Mouse (Mus musculus) olfactory bulb, adult 2 months (tissue): ENCODE results near the gene Trpm2. TPM values are rescaled to one million over a fixed set of nuclear protein-coding genes. Genes with fewer than 3 reads are reported as not detected.

Experiments
- H3K27ac ChIP-seq: fragments of 200-500 bp; 2 replicates; pipeline ENCODE4 v1.5.1; 2012; ENCODE audit warnings: low read depth, low read length; ENCODE audit not compliant: insufficient read depth
- H3K4me1 ChIP-seq: fragments of 200-500 bp; 2 replicates; pipeline ENCODE4 v1.6.1; 2012; ENCODE audit warnings: low read length; ENCODE audit not compliant: control insufficient read depth, insufficient read depth
- H3K4me3 ChIP-seq: fragments of 200-500 bp; 2 replicates; pipeline ENCODE4 v1.5.1; 2012; ENCODE audit warnings: mild to moderate bottlenecking, low read depth, low read length, moderate library complexity; ENCODE audit not compliant: insufficient read depth
- CTCF ChIP-seq: fragments of 200-500 bp; IDR thresholded peaks from 2 replicates; pipeline ENCODE4 v1.5.1; 2012; ENCODE audit warnings: low read depth, mild to moderate bottlenecking, low read length, moderate library complexity; ENCODE audit not compliant: insufficient read depth
- POLR2A ChIP-seq: fragments of 200-500 bp; IDR thresholded peaks from 2 replicates; pipeline ENCODE4 v1.6.1; 2012; ENCODE audit warnings: mild to moderate bottlenecking, low read depth, low read length, moderate library complexity; ENCODE audit not compliant: insufficient read depth
- WGBS: fragments of 180-500 bp; shearing (Covaris S2); methylation state at CpG from one replicate; pipeline ENCODE4 v1.1.7; 2018; 5-methylcytosine and 5-hydroxymethylcytosine counted together
- polyA plus RNA-seq: library from polyadenylated mRNA; stranded (reverse); fragments of >200 nt; gene quantifications from 2 replicates; pipeline ENCODE4 v1.2.4, GENCODE M21; 2012; ENCODE audit warnings: low replicate concordance; ENCODE audit not compliant: missing spikeins, insufficient read depth, insufficient read length

Gene Trpm2
- polyA plus RNA-seq, 1 experiment = not detected

- peak; percentile 56; the same call in 1 of the 2 replicates for TF ChIP-seq CTCF
- peak; percentile 55 for TF ChIP-seq POLR2A
- Histone ChIP-seq H3K27ac (peak overlapping the region; percentile 96), H3K4me3 (peak overlapping the region; percentile 86), H3K4me1 (peaks cover 40% of the 10 kb centered on the region)
- under 1% methylated on average over 59 of the region's 59 CpGs for WGBS
Observed at GRCm38 (mm10) chr10:78009184-78009944, 39.0 kb upstream of the Trpm2 start.

- Histone ChIP-seq H3K27ac (no peak overlapping the region), H3K4me3 (no peak overlapping the region), H3K4me1 (peaks cover 42% of the 10 kb centered on the region)
- 79% methylated on average over 3 of the region's 3 CpGs for WGBS
- TF ChIP-seq POLR2A (no peak), CTCF (no peak)
Observed at GRCm38 (mm10) chr10:78008169-78008568, 37.8 kb upstream of the Trpm2 start.

- no peak overlapping the region for H3K4me3 ChIP-seq
- TF ChIP-seq CTCF = no peak
- TF ChIP-seq POLR2A = no peak
- 60% methylated on average over 7 of the region's 7 CpGs for WGBS
- no peak overlapping the region for H3K27ac ChIP-seq
- H3K4me1 ChIP-seq = peaks cover 47% of the 10 kb centered on the region
Observed at GRCm38 (mm10) chr10:78007203-78007602, 36.8 kb upstream of the Trpm2 start.

GRCm38 (mm10) chr10:78005791-78006438 is 35.6 kb upstream of the Trpm2 start:
- TF ChIP-seq CTCF (no peak), POLR2A (no peak)
- peaks cover 57% of the 10 kb centered on the region for H3K4me1 ChIP-seq
- H3K27ac ChIP-seq = no peak overlapping the region
- WGBS = 91% methylated on average over 4 of the region's 4 CpGs
- H3K4me3 ChIP-seq = no peak overlapping the region

GRCm38 (mm10) chr10:78004479-78005100 is 34.2 kb upstream of the Trpm2 start:
- Histone ChIP-seq H3K4me1 (peaks cover 57% of the 10 kb centered on the region), H3K4me3 (no peak overlapping the region), H3K27ac (peak overlapping the region; percentile 79)
- 50% methylated on average over 3 of the region's 3 CpGs for WGBS
- TF ChIP-seq CTCF (no peak), POLR2A (no peak)

- Histone ChIP-seq H3K27ac (0 out of 2 replicates have a peak overlapping the region, but pooled peaks have one; percentile 27), H3K4me3 (no peak overlapping the region), H3K4me1 (peaks cover 42% of the 10 kb centered on the region)
- WGBS = 87% methylated on average over 2 of the region's 2 CpGs
- TF ChIP-seq POLR2A = no peak
- TF ChIP-seq CTCF = no peak
Observed at GRCm38 (mm10) chr10:78002316-78002715, 32.0 kb upstream of the Trpm2 start.

- WGBS = 45% methylated on average over 11 of the region's 11 CpGs
- 0 out of 2 replicates have a peak overlapping the region, but pooled peaks have one; percentile 27 for H3K27ac ChIP-seq
- H3K4me1 ChIP-seq = peaks cover 37% of the 10 kb centered on the region
- H3K4me3 ChIP-seq = no peak overlapping the region
- TF ChIP-seq CTCF (no peak), POLR2A (no peak)
Observed at GRCm38 (mm10) chr10:78001796-78002195, 31.4 kb upstream of the Trpm2 start.

- Histone ChIP-seq H3K4me3 (no peak overlapping the region), H3K27ac (no peak overlapping the region), H3K4me1 (peaks cover 23% of the 10 kb centered on the region)
- no peak for TF ChIP-seq POLR2A
- no peak for TF ChIP-seq CTCF
- 89% methylated on average over 5 of the region's 5 CpGs for WGBS
Observed at GRCm38 (mm10) chr10:78000200-78000599, 29.8 kb upstream of the Trpm2 start.

GRCm38 (mm10) chr10:77995639-77996038 is 25.3 kb upstream of the Trpm2 start:
- Histone ChIP-seq H3K4me1 (no peaks in the 10 kb centered on the region), H3K4me3 (no peak overlapping the region), H3K27ac (no peak overlapping the region)
- no peak for TF ChIP-seq CTCF
- no peak for TF ChIP-seq POLR2A
- WGBS = 82% methylated on average over 3 of the region's 3 CpGs

- 81% methylated on average over 5 of the region's 5 CpGs for WGBS
- Histone ChIP-seq H3K27ac (no peak overlapping the region), H3K4me1 (no peaks in the 10 kb centered on the region; the same call in 1 of the 2 replicates), H3K4me3 (no peak overlapping the region)
- TF ChIP-seq POLR2A (no peak), CTCF (no peak)
Observed at GRCm38 (mm10) chr10:77985775-77986174, 15.4 kb upstream of the Trpm2 start.
